Mouse (Mus musculus) bone marrow macrophage, adult 2 months (primary cell): ENCODE measurements at regions not wholly inside any gene's neighbourhood (a gene's known extent, or its start where the extent isn't known, plus 50 kb on each side); places are given as distances from the start of the nearest gene placed in this dataset.

Source experiments
- H3K27ac ChIP-seq: 2 replicates; pipeline ENCODE4 v1.5.1; 2012; ENCODE audit warnings: low read depth, low read length; ENCODE audit not compliant: insufficient read depth
- H3K4me1 ChIP-seq: 2 replicates; pipeline ENCODE4 v1.6.1; 2012; ENCODE audit warnings: low read length; ENCODE audit not compliant: control insufficient read depth, insufficient read depth
- H3K4me3 ChIP-seq: 2 replicates; pipeline ENCODE4 v1.5.1; 2012; ENCODE audit warnings: mild to moderate bottlenecking, low read length, moderate library complexity; ENCODE audit not compliant: insufficient read depth
- CTCF ChIP-seq: IDR thresholded peaks from 2 replicates; pipeline ENCODE4 v1.5.1; 2012; ENCODE audit warnings: low read depth, mild to moderate bottlenecking, low read length, moderate library complexity
- POLR2A ChIP-seq: IDR thresholded peaks from 2 replicates; pipeline ENCODE4 v1.6.1; 2012; ENCODE audit warnings: mild to moderate bottlenecking, low read depth, low read length, borderline replicate concordance

DNA sequence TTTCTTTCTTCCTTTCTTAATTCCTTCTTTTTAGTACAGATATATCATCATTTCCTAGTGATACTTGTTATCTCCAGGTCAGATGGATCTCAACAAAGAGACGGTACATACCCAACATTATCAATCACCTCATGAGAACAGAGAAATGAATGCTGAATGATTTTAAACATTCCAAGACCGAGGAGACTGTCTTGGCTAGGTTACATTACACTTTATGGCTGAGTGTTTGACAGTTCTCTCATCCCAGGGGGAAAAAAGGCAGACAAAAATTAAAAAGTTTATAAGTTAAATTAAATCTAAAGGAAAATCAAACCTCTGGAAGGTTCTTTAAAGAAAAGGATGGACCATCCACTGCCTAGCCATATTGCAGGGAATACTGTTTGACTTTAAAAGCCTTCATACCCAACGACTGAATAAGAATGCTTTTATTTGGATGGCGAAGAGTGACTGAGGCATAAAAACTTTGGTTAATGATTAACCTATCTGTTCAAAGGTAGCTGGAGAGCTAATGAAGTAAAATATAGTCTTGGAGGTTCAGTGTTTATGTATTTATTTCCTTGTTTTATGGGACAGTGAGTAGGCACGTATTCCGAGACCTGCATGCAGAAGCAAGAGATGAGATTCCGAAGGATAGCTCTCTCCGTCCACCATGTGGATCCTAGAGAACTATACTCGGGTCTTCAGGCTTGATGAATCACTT lies 88.4 kb upstream of the Cblb start:
- TF ChIP-seq CTCF: no peak
- no peak for TF ChIP-seq POLR2A
- Histone ChIP-seq H3K27ac (no peak overlapping the region), H3K4me1 (no peaks in the 10 kb centered on the region; the same call in 1 of the 2 replicates), H3K4me3 (no peak overlapping the region)

DNA sequence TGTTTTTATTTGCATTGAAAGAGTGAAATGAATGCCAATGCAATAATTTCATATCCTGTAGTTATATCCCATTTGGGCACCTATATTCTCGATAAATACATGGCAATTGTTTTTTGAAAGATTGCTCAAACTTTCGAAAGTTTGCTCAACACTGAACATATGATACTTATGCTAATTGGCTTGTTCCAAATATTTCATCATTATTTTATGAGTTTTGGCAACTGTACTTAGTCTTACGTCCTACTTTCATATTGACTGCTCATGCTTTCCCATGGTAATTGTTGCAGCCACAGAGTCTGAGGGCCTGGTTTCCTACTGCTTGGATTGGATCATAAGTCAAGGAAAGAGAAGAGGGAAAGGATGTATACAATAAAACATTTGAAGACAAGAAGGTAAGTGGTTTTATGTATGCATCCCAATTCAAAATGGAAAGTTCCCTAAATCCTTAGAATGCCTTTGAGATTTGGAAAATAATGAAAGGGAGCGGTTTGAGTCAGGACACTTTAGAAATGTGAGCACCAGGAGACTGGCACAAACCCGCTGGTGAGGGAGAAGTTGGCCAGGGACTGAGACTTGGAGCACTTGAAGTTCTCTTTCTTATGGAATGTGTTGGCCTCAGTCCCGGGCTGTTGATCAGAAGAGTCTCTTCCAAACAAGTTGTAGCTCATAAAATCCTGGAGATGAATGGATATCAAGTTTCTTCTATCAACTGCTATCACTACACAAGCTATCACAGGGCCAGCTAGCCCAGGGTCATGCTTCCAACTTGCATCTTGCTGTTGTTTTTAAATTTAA lies 63.8 kb upstream of the Cblb start:
- Histone ChIP-seq H3K27ac (no peak overlapping the region), H3K4me3 (no peak overlapping the region)
- TF ChIP-seq POLR2A (no peak), CTCF (no peak)

More for the DNA sequence above, 63.8 kb upstream of the Cblb start:
- no peaks in the 10 kb centered on the region for H3K4me1 ChIP-seq
